8 mouse cellular contexts compared by ENCODE assay signal in genomic region chr16:84774003-84774703, GRCm38 (mm10). TPM values are rescaled to one million over a fixed set of nuclear protein-coding genes. Genes with fewer than 3 reads are reported as not detected.
DNase-seq lines count a peak whose midpoint lies in the region; ATAC-seq lines count a peak whose summit lies in the region.

Gene Jam2 (plus strand): TSS chr16:84774123.

- H3K36me3 ChIP-seq in intestine, embryonic 14.5 days (ENCODE audit: control insufficient read depth, insufficient read depth, low read length): no peaks in the 10 kb centered on the region
- H3K36me3 ChIP-seq in megakaryocyte, embryonic 14.5 days (replicated peaks; ENCODE audit: low read length): no peaks in the 10 kb centered on the region

- peak; percentile 71 for DNase-seq in adrenal gland, postnatal 14 days
- peak; percentile 84 for DNase-seq in embryo, embryonic 11 days
- peak; percentile 36 to 63 for DNase-seq in gastrocnemius, postnatal 4 days (ENCODE audit: low spot score in 2 of 2)
- peak; percentile 83 for DNase-seq in intestine, embryonic 14.5 days (ENCODE audit: low spot score)
- DNase-seq in left cerebral cortex, postnatal 14 days (ENCODE audit: low spot score in 2 of 2): peak; percentile 45 to 55
- DNase-seq in right cerebral cortex, adult 2 months (ENCODE audit: low spot score in 2 of 2): peak; percentile 30 to 50
- DNase-seq in c-Kit-positive CD71-positive TER-119-positive erythroid progenitor cells, embryonic 14.5 days (ENCODE audit: low spot score): no peak

- H3K4me2 ChIP-seq in intestine, embryonic 14.5 days (ENCODE audit: low read length): peak within 1 kb of the TSS; percentile 78

- 0 out of 2 replicates have a peak, but pooled peaks cover 6% of the 10 kb centered on the region for H3K4me1 ChIP-seq in intestine, embryonic 14.5 days (replicated peaks; ENCODE audit: control insufficient read depth, insufficient read depth, low read length)
- H3K4me1 ChIP-seq in megakaryocyte, embryonic 14.5 days: peaks cover 42% of the 10 kb centered on the region

- H3K27ac ChIP-seq in intestine, embryonic 14.5 days (ENCODE audit: low read depth): no peak within 1 kb of the TSS; the same call in 1 of the 2 replicates

- intact Hi-C loops in left cerebral cortex, postnatal 14 days (cut with DNase I): loop anchor here (5.0 kb wide), 2 partner anchors 37 to 43 kb away; partner anchors contain the start of gene Mrpl39

- peak; percentile 74 for ATAC-seq in intestine, embryonic 14.5 days (replicated peaks; ENCODE audit: low FRiP score, low TSS enrichment, low read depth)

- H3K27me3 ChIP-seq in intestine, embryonic 14.5 days (replicated peaks; ENCODE audit: control insufficient read depth, insufficient read depth, low read length): peaks cover 19% of the 10 kb centered on the region
- H3K27me3 ChIP-seq in megakaryocyte, embryonic 14.5 days (replicated peaks): peaks cover 25% of the 10 kb centered on the region

- H3K4me3 ChIP-seq in intestine, embryonic 14.5 days (ENCODE audit: low read depth, low read length): peak within 1 kb of the TSS; percentile 62
- peak within 1 kb of the TSS; percentile 95 for H3K4me3 ChIP-seq in megakaryocyte, embryonic 14.5 days (replicated peaks)

- WGBS in intestine, embryonic 14.5 days: under 1% methylated on average over 40 of the region's 43 CpGs

- H3K9me3 ChIP-seq in intestine, embryonic 14.5 days (ENCODE audit: control insufficient read depth, low read length): no peaks in the 10 kb centered on the region
- H3K9me3 ChIP-seq in megakaryocyte, embryonic 14.5 days: peaks cover under 1% of the 10 kb centered on the region; the same call in 1 of the 2 replicates

- peak within 1 kb of the TSS; percentile 28 for H3K9ac ChIP-seq in intestine, embryonic 14.5 days (ENCODE audit: low read length)

RNA-seq across cellular contexts. Expression of gene Jam2, which starts in this region (rescaled TPM):
- 21.2 and 24.2 TPM in 2 replicates for total RNA-seq in adrenal gland, postnatal 14 days (2021)
- 10 to 100 TPM; 31.7 TPM for total RNA-seq in gastrocnemius, postnatal 4 days (2021)
- 5.5 TPM in 2 replicates for polyA plus RNA-seq in intestine, embryonic 14.5 days (2014; fragmentation: Nextera tagmentation; extraction: Ambion mirVana)
- total RNA-seq in left cerebral cortex, postnatal 14 days (2021): 10 to 100 TPM; 25.1 to 26.2 TPM
- polyA plus RNA-seq in megakaryocyte, embryonic 14.5 days (2012; ENCODE audit: insufficient read depth, low replicate concordance): 0.81 TPM in 1 of 2 replicates, not detected in the other
